Mouse (Mus musculus) liver, adult 2 months (tissue): ENCODE data around the gene Olfr1161. TPM values are rescaled to one million over a fixed set of nuclear protein-coding genes. Genes with fewer than 3 reads are reported as not detected.
"Not testable (repeated sequence)": the region's sequence is repeated elsewhere in the genome, so short reads cannot be mapped to it uniquely, and the experiment has no call there.

Experiments
- DNase-seq: peaks from one replicate; pipeline ENCODE4 v3.0.0-alpha.2; 2011; ENCODE audit warnings: low read depth, low spot score; ENCODE audit errors: extremely low read depth
- H3K27ac ChIP-seq: fragments of 200-500 bp; replicated peaks from 2 replicates; pipeline ENCODE4 v1.5.1; 2012; ENCODE audit warnings: low read depth, mild to moderate bottlenecking, control low read depth, inconsistent platforms, low read length; ENCODE audit not compliant: insufficient read depth
- H3K27me3 ChIP-seq: fragments of 200-500 bp; 2 replicates; pipeline ENCODE4 v1.6.1; 2012; ENCODE audit warnings: mild to moderate bottlenecking, moderate library complexity, low read length, inconsistent platforms; ENCODE audit not compliant: control insufficient read depth, insufficient read depth
- H3K36me3 ChIP-seq: fragments of 200-500 bp; 2 replicates; pipeline ENCODE4 v1.6.1; 2012; ENCODE audit warnings: low read length, inconsistent platforms; ENCODE audit not compliant: control insufficient read depth, insufficient read depth
- H3K4me1 ChIP-seq: fragments of 200-500 bp; 2 replicates; pipeline ENCODE4 v1.6.1; 2011; ENCODE audit warnings: low read length; ENCODE audit not compliant: control insufficient read depth, insufficient read depth
- H3K4me3 ChIP-seq: fragments of 200-500 bp; 2 replicates; pipeline ENCODE4 v1.5.1; 2011; ENCODE audit warnings: low read depth, mild to moderate bottlenecking, control low read depth, low read length, moderate library complexity; ENCODE audit not compliant: insufficient read depth
- H3K79me2 ChIP-seq: fragments of 200-500 bp; 2 replicates; pipeline ENCODE4 v1.6.1; 2012; ENCODE audit warnings: inconsistent platforms, mild to moderate bottlenecking, low read length, moderate library complexity; ENCODE audit not compliant: control insufficient read depth, insufficient read depth
- H3K9ac ChIP-seq: fragments of 200-500 bp; 2 replicates; pipeline ENCODE4 v1.6.1; 2012; ENCODE audit warnings: low read depth, mild to moderate bottlenecking, control low read depth, inconsistent platforms, low read length
- CTCF ChIP-seq: fragments of 200-500 bp; IDR thresholded peaks from 2 replicates; pipeline ENCODE4 v1.5.1; 2011; ENCODE audit warnings: low read depth, low read length, control low read depth
- POLR2A ChIP-seq: fragments of 200-500 bp; IDR thresholded peaks from 2 replicates; pipeline ENCODE4 v1.6.1; 2011; ENCODE audit warnings: low read length, control low read depth; ENCODE audit not compliant: insufficient read depth; ENCODE audit errors: extremely low read depth
- WGBS: fragments of 180-500 bp; shearing (Covaris S2); methylation state at CpG from one replicate; pipeline ENCODE4 v1.1.7; 2018; 5-methylcytosine and 5-hydroxymethylcytosine counted together
- polyA plus RNA-seq: library from polyadenylated mRNA; depleted of rRNA; stranded (reverse); fragments of >200 nt; gene quantifications from 2 replicates; pipeline ENCODE4 v1.2.3, GENCODE M21; 2012; rRNA removed
- total RNA-seq: library from RNA; depleted of rRNA; stranded (reverse); fragments of >200 nt; gene quantifications from 2 replicates; pipeline ENCODE4 v1.2.3, GENCODE M21; 2014; rRNA removed

Gene Olfr1161
- total RNA-seq = not detected in 2 replicates
- polyA plus RNA-seq = not detected in 2 replicates

- DNase-seq, H3K27me3 ChIP-seq: not testable (repeated sequence)
- 83% methylated on average over 1 of the region's 1 CpGs for WGBS
Observed at GRCm38 (mm10) chr2:88022474-88022873, at the start of gene Olfr1161. TSS of gene Olfr1161 (plus strand) at chr2:88022774.

GRCm38 (mm10) chr2:87974563-87974962 is 48.0 kb upstream of the Olfr1161 start, which contains the start of gene Olfr74:
TSS of gene Olfr74 (minus strand) at chr2:87974663.
- no peaks in the 10 kb centered on the region for H3K36me3 ChIP-seq
- H3K9ac ChIP-seq = no peak within 1 kb of the TSS
- no peaks in the 10 kb centered on the region for H3K27me3 ChIP-seq
- 73% methylated on average over 3 of the region's 3 CpGs for WGBS
- DNase-seq = no peak
- no peak within 1 kb of the TSS for H3K27ac ChIP-seq
- H3K79me2 ChIP-seq = no peaks in the 10 kb centered on the region
- H3K4me1 ChIP-seq = no peaks in the 10 kb centered on the region
- H3K4me3 ChIP-seq = no peak within 1 kb of the TSS
- TF ChIP-seq POLR2A (no peak), CTCF (no peak)

More at GRCm38 (mm10) chr2:88022474-88022873, at the start of gene Olfr1161:
- not testable (repeated sequence) for H3K79me2 ChIP-seq, H3K36me3 ChIP-seq, H3K4me3 ChIP-seq, H3K4me1 ChIP-seq, H3K27ac ChIP-seq, H3K9ac ChIP-seq

DNA sequence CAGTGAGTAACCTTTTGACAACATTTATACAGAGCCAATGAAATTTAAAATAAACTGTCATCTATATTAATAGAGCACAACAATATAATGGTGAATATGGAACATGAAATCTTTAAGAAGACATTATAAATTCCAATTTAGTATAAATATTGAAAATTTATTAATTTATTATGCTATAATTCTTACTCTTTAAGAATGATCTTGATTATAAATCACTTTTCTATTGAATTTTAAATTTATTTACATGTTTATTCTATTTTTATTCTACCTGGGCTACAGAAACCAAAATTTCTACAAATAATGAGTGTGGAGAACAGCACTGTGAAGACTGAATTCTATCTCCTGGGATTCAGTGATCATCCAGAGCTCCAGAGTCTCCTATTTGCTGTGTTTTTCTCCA is 32.8 kb upstream of the Olfr1161 start, which contains the start of gene Olfr1158:
Gene Olfr1158 (plus strand): TSS at position 301 of the 400 bp plus-strand sequence.
- no peaks in the 10 kb centered on the region for H3K27me3 ChIP-seq
- no peaks in the 10 kb centered on the region for H3K79me2 ChIP-seq
- no peak for DNase-seq
- H3K27ac ChIP-seq = no peak within 1 kb of the TSS
- no peak within 1 kb of the TSS for H3K9ac ChIP-seq
- no peaks in the 10 kb centered on the region for H3K36me3 ChIP-seq
- H3K4me1 ChIP-seq = no peaks in the 10 kb centered on the region
- no peak within 1 kb of the TSS for H3K4me3 ChIP-seq
- no peak for TF ChIP-seq CTCF

GRCm38 (mm10) chr2:88007515-88008318 is 14.9 kb upstream of the Olfr1161 start, which contains the start of gene Olfr1160:
TSS of gene Olfr1160 (minus strand) at chr2:88008268.
- Histone ChIP-seq H3K27ac (no peak within 1 kb of the TSS), H3K4me3 (no peak within 1 kb of the TSS), H3K36me3 (no peaks in the 10 kb centered on the region), H3K9ac (no peak within 1 kb of the TSS), H3K79me2 (no peaks in the 10 kb centered on the region), H3K27me3 (no peaks in the 10 kb centered on the region), H3K4me1 (no peaks in the 10 kb centered on the region; the same call in 1 of the 2 replicates)
- TF ChIP-seq CTCF (no peak), POLR2A (no peak)
- peak; percentile 92 for DNase-seq

DNA sequence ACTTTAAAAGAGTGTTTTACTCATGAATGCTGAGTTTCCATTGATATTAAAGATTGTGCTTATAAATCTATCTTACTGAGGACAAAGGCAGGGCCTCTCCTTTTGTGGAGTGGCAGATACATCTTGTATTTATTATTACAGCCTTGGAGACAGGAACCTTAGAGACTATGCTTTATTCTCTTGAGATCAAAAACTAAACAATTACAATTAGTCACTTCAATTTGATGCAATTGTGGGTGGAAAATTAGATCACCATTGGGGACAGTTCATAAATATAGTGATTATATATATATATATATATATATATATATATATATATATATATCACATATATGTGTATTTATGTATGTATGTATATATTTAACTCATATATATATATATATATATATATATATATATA is 15.0 kb downstream of the Olfr1161 start, which contains the start of gene Olfr73:
Gene Olfr73 (minus strand): TSS at position 101 of the 400 bp plus-strand sequence.
- Histone ChIP-seq H3K79me2 (no peaks in the 10 kb centered on the region), H3K4me1 (no peaks in the 10 kb centered on the region), H3K36me3 (no peaks in the 10 kb centered on the region), H3K4me3 (no peak within 1 kb of the TSS), H3K27me3 (no peaks in the 10 kb centered on the region), H3K9ac (no peak within 1 kb of the TSS), H3K27ac (no peak within 1 kb of the TSS)
- no peak for DNase-seq
- TF ChIP-seq POLR2A (no peak), CTCF (no peak)

DNA sequence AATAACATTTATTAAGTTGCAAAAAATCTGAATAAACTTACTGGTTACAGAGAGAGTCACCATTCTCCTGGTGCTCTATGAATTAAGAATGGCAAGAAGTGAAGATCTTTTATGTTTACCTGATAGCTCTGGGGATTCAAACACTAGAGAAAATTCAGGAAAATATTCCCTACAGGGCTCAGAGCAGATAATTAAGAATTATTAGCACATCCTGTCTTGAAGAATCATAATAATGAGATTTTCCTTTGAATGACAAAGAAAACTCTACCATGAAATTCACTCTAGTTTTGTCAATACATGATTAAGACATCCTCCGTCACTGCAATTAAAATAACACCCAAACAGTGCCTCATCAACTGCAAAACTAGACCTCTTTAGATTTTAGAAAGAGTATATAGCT is 28.5 kb downstream of the Olfr1161 start, which contains the start of gene Olfr1162:
Gene Olfr1162 (minus strand): TSS at position 101 of the 400 bp plus-strand sequence.
- no peak within 1 kb of the TSS for H3K9ac ChIP-seq
- no peak for DNase-seq
- 78% methylated on average over 1 of the region's 1 CpGs for WGBS
- no peaks in the 10 kb centered on the region for H3K79me2 ChIP-seq
- H3K4me1 ChIP-seq = no peaks in the 10 kb centered on the region
- no peak for TF ChIP-seq CTCF
- no peak for TF ChIP-seq POLR2A
- H3K27ac ChIP-seq = no peak within 1 kb of the TSS
- no peaks in the 10 kb centered on the region for H3K27me3 ChIP-seq
- H3K36me3 ChIP-seq = no peaks in the 10 kb centered on the region
- H3K4me3 ChIP-seq = no peak within 1 kb of the TSS
